Mouse (Mus musculus): ENCODE measurements around the gene Gm1604a.
"Not testable (repeated sequence)": the region's sequence is repeated elsewhere in the genome, so short reads cannot be mapped to it uniquely, and the experiment has no call there.

Gene Gm1604a

DNA sequence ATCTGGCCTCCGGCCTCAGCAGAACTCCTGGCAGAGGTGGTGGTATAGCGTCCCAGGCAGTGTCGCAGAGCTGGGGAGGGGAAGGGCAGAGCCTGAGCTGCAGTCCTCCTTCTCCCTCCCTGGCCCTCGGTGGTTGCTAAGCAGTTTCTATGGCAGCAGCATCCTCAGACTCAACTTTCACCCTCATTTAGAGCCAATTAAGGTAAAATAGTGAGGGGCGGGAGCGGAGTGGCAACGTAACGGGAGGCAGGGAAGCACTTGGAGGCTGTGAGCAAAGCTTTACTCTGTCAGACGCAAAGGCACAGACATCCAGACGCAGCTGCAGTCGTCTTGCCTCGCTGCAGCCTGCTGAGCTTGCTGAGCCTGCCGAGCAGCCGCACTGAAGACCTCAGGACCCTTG is at the start of gene Gm1604a:
TSS of gene Gm1604a (plus strand) at position 312 of the 400 bp plus-strand sequence.
- DNase-seq (ENCODE audit: low read depth) = not testable (repeated sequence)

DNA sequence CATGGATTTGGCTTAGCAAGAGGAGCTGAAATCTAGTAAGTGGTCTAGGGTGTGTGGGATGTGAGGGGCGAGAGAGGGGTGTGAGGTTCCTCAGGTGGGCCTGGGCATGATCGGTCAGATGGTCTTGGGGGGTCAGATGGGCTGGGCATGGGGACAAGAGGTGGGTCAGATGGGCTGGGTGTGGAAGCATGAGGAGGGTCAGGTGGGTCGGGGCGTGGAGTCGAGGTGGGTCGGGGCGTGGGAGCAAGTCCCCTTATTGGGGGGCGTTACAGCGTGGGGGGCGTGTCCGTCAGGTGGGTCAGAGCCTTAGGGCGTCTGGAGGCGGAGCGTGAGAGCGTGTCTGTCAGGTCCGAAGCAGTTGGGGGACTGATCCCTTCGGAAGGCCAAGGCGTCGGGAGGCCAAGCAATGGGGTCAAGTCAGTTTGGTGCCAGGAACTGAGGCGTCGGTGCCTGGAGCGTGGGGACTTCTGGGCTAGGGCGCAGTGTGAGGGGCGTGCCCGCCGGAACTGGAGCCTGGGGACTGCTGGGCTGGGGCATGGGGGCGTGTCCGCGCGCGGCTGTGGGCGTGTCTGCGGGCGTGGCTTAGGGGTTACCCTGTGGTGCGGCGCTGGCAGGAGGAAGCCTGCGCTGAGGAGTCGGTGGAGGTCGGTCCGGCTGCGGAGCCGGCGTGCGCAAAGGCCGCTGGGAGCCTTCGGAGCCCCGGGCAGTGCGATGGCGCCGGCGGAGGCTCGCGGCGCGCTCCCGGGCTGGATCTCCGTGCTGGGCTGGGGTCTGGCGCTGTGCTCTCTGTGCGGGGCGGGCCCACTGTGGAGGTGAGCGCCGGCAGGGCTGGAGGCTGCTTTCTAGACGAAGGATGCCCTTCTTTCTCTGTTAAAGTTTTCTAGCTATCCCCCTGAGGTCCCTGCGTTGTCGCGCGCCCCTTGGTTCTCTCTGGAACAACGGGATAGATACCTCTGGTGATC is 46.8 kb upstream of the Gm1604a start, which contains the start of gene Gm49721:
TSS of gene Gm49721 (plus strand) at position 618 of the 962 bp plus-strand sequence.
- DNase-seq (ENCODE audit: low read depth) = peak; percentile 9

DNA sequence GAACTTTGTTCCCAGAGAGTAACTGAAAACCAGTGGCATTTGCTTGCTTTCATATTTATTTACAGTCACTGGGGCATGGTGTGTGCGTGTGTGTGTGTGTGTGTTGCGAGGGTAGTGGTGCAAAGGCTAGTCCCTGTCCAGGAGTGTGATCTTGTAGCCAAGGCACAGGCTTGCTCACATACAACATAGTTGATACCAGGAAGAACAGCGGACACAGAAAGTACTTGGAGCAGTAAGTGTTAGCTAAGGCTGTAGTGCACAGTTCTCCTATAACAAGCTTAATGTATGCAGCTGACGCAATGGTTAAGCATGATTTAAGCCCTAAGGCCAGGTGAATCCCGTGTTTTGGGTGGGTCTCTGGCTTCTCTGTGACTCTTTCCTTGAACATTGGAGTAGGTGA is 46.0 kb upstream of the Gm1604a start:
- peak; percentile 14 for DNase-seq (ENCODE audit: low read depth)

GRCm38 (mm10) chr17:6980144-6980543 is 45.2 kb upstream of the Gm1604a start:
- DNase-seq (ENCODE audit: low read depth) = not testable (repeated sequence)

DNA sequence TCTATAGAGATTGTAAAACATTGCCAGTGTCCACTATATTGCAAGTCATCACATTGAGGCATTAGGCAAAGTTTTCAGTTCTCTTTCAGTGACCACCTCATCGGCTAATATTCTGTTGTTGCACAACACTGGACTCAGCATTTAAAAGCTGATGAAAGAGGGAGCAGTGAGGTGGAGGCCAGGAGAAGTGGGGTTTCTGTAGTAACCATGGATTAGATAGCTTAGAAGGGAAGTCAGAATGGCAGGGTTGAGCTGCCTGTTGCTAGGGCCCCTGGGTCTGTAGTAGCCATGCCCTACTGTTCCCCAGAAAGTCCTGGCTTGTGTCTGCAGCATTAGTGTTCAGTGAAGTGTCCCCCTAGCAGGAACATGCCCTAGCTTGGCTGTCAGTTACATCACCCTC is 39.2 kb upstream of the Gm1604a start:
- DNase-seq (ENCODE audit: low read depth) = peak; percentile 24

GRCm38 (mm10) chr17:6995504-6995903 is 29.9 kb upstream of the Gm1604a start:
- DNase-seq (ENCODE audit: low read depth) = not testable (repeated sequence)

GRCm38 (mm10) chr17:6996826-6997225 is 28.5 kb upstream of the Gm1604a start:
- not testable (repeated sequence) for DNase-seq (ENCODE audit: low read depth)

- DNase-seq (ENCODE audit: low read depth) = not testable (repeated sequence)
These were observed 27.4 kb upstream of the Gm1604a start for GRCm38 (mm10) chr17:6997778-6998490.

- DNase-seq (ENCODE audit: low read depth) = not testable (repeated sequence)
These were observed 23.4 kb upstream of the Gm1604a start for GRCm38 (mm10) chr17:7001790-7002585.

DNA sequence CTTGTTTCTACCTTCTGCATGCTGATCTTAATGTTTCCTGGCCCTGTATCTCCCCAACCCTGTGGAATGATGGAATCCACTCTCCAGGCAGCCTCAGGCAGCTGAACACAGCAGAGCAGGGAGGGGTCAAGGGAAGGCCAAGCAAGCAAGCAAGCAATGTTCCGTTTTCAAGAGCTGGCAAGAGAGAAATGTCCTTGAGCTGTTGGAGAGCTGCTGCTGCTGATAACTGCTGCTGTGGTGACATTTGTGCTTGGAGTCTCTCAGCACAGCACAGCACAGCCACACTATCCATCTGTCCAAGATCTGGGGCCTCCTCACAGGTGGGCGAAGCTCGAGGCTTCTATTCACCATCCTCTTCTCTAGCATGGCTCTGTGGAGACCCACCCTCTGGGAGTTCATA is 22.0 kb upstream of the Gm1604a start:
- DNase-seq (ENCODE audit: low read depth) = not testable (repeated sequence)

DNA sequence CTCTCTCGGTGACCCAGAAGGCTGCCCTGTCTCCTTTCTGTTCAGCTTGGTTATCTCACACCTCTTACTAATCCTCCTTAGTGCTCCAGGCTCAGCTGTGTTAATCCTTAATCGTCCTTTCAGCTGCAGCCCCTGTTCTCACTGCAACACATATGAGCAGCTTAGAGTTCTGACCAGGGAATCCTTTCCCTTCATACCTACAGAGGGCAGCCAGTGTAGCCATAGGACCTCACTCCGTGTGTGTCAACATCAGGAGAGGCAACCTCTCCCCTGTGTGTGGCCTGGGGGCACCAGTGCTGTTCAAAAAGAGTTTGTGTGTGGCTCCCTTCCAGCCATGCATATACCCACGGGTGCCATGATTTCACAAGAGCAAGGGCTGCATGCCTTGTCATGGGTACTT is 19.7 kb upstream of the Gm1604a start:
- not testable (repeated sequence) for DNase-seq (ENCODE audit: low read depth)

- not testable (repeated sequence) for DNase-seq (ENCODE audit: low read depth)
These were observed 16.5 kb upstream of the Gm1604a start for GRCm38 (mm10) chr17:7008885-7009284.

DNA sequence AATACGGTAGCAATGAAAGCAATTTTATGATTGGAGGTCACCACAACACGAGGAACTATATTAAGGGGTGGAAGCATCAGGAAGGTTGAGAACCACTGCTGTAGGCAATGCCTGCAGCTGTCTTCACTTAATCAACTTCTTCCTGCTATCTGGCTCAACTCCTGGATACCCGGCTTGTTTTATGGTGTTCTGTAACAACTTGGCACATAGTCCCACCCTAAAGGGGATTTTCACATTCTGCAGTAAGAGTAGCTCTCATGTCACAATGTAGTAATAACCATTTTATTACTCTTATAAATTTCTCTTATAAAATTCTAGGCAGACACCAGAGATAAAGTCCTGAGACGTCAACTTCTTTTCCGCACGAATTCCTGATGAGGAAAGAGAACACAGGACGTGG is 15.9 kb upstream of the Gm1604a start:
- DNase-seq (ENCODE audit: low read depth) = not testable (repeated sequence)

DNA sequence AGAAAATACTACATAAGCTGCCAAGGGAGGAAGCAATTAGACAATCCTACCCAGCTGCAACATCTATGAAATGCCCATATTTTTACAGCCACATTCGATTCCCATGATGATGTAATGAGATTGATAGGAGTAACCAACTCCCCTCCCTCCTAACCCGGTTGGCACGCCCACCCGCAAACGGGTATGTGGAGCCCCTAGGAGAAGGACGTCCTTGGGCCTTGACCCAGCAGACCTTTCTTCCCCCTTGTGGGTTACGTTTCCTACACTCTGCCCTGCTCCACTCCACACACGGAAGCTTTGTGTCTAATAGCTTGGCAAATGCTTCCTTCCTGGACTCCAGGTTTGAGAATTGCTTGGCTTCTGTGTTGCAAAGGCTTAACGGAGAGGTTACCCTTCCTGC is 15.5 kb upstream of the Gm1604a start:
- DNase-seq (ENCODE audit: low read depth) = peak; percentile 2

DNA sequence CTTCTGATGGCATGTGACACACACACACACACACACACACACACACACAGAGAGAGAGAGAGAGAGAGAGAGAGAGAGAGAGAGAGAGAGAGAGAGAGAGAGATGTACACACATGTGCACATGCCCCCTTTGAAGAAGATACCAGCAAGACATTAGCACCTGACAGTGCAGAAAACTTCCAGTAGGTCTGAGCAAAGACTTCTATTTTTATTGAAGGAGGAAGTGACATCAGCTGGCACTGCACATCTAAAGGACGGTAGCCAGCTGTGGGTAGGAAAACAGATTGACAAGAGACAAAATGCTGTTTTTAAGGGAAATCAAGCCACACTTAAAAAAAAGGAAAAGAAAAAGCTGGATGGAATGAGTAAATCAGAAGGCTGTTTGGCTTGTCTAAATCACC is 11.2 kb upstream of the Gm1604a start:
- DNase-seq (ENCODE audit: low read depth) = not testable (repeated sequence)

DNA sequence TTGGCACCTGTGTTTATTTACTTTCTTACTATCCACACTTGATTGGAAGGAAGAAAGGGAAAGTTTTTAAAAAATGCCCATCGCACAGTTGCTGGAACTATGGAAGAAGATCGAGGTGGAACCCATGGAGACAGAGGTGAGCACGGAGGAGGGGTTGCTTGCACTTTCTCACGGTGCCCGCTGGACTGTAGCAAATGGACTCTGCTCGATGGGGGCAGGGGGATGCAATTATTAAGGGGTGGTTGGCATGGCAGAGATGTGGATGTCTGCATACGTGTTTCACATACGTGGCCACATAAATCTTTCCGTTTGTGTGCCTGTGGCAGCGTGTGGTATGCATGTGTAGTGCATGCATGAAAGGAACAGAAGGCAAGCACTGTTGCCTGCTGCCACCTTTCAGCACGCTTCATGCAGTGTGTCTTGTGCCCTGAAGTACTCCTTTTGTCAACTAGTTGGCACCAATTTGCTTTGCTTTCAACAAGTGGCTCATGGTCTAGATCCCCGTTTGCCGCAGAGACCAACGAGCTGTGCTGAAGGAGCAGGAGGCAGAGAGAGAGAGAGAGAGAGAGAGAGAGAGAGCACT is 487 bp downstream of the Gm1604a start:
- DNase-seq (ENCODE audit: low read depth) = not testable (repeated sequence)

DNA sequence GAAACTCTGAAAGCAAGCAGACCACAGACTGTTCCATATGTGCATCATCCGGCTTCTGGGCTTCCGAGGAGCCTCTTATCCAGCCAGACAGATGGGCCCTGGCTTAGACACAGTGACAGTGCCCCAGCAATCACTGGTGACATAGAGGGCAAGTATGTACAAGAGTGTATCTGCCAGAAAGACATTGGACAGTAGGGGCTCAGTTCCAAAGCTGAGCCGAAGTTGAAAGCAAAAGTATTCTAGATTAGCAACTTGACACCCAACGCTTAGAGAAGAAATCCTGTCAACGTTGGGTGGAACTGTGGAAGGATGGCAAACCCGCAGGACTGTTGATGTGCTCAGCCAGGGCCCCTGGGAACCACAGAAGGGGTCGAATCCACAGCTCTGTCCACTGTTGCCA is 4.8 kb downstream of the Gm1604a start:
- not testable (repeated sequence) for DNase-seq (ENCODE audit: low read depth)

- DNase-seq (ENCODE audit: low read depth) = not testable (repeated sequence)
These were observed 5.3 kb downstream of the Gm1604a start for GRCm38 (mm10) chr17:7030622-7031174.

DNA sequence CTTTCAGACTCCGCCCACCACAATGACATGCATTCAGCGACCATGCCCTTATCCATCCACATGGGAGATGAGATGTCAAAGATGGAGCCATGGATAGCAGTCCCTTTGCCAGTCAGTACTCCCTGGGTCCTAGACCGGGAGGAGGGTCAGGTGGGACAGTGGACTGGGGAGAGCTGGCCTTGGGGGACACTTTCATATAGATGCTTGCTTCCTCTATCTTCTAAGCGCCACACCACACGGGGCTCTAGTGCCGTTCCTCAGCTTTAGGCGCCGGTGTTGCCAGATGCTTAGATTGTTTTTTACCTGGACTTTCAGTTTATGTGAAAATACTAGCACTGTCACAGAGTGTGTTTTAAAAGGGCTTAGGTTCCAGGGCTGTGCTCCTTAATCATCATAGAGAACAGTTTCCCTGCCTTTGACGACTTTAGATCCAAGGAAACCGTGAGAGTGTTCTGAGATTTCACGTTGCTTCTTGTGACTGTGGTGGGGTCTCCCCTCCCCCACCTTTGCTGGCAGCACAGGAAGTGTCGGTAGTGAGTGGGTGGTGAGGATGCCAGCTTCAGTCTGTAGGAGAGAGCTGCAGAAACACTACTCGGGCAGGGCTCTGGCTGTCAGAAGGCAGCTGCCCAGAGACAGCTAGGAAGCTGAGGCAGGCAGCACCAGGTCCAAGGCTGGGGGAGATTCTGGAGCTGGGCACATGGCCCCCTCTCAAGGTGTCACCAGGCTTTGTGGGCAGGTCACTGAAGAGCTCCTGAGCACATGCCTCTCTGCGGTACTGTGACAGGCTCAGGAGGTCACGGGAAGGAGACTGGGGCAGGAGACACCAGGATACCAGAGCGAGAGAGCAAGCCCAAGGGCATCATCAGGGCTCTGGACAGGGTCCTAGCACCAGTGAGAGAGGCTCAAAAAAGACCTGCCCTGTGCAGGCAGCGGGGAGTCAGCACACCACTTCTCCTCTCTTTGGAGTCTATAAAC is 8.1 kb downstream of the Gm1604a start:
- not testable (repeated sequence) for DNase-seq (ENCODE audit: low read depth)

DNA sequence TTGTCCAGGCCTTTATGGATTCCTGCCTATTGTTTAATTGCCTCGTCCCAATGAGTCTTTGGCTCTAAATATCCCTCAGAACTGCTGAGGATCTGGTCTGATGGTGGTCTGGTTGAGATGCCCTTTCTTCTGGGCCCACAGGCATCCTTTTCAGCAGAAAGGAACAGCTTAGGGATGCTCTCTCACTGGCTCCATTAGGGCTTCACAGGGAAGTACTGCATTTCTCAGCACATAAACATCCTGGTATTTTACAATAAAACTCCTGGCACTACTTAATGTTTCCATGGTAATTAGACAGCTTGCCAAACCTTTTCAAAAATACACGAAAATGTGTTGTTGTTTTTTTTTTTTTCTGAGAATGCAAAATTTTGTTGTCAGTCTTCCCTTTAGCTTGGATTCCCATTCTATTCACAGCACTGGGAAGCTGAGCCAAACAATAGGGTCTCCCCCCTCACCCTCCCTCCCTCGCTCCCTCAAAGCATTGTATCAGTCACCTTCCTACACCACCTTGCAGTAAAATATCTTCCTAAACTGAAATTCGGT is 43.7 kb downstream of the Gm1604a start:
- DNase-seq (ENCODE audit: low read depth) = not testable (repeated sequence)
